Mouse (Mus musculus) cerebellum, adult 2 months (tissue): Measurements from ENCODE around the gene Ubap1l.

Source experiments
- CTCF ChIP-seq: fragments of 200-500 bp; IDR thresholded peaks from 2 replicates; pipeline ENCODE4 v1.5.1; 2011; ENCODE audit warnings: low read depth, mild to moderate bottlenecking, control low read depth, low read length, moderate library complexity, borderline replicate concordance; ENCODE audit not compliant: insufficient read depth
- POLR2A ChIP-seq: fragments of 200-500 bp; IDR thresholded peaks from 2 replicates; pipeline ENCODE4 v1.6.1; 2011; ENCODE audit warnings: low read length, control low read depth, borderline replicate concordance; ENCODE audit not compliant: insufficient read depth

- TF ChIP-seq CTCF (no peak), POLR2A (no peak)
Measured at GRCm38 (mm10) chr9:65312669-65313357, 48.0 kb upstream of the Ubap1l start.
